Mouse (Mus musculus) CH12.LX (cell line): ENCODE results near the gene Slc17a9. TPM values are rescaled to one million over a fixed set of nuclear protein-coding genes. Genes with fewer than 3 reads are reported as not detected.
A peak's percentile ranks its signal among the peaks of the same experiment; 100 is the strongest.

Experiments
- DNase-seq: peaks from one replicate; pipeline ENCODE4 v3.0.0-alpha.2; 2013; ENCODE audit errors: extremely low read depth
- H3K27ac ChIP-seq: 2 replicates; pipeline ENCODE4 v1.5.1; 2012; ENCODE audit warnings: low read depth, mild to moderate bottlenecking, control low read depth, moderate library complexity; ENCODE audit not compliant: insufficient read depth
- H3K27me3 ChIP-seq: replicated peaks from 2 replicates; pipeline ENCODE3; 2012; ENCODE audit warnings: inconsistent platforms
- H3K36me3 ChIP-seq, 2 experiments: replicated peaks in 1 of 2; 2 replicates each; pipeline versions ENCODE3 to v1.6.1; 2012; ENCODE audit warnings: inconsistent platforms in 1 of 2, low read length in 1 of 2, mild to moderate bottlenecking in 1 of 2, mixed read lengths in 1 of 2, moderate library complexity in 1 of 2; ENCODE audit not compliant: control insufficient read depth in 1 of 2, insufficient read depth in 1 of 2
- H3K4me1 ChIP-seq, 2 experiments: 2 replicates each; pipeline ENCODE4 v1.6.1; 2012; ENCODE audit warnings: inconsistent platforms in 1 of 2, moderate library complexity in 1 of 2; ENCODE audit not compliant: insufficient read depth in 2 of 2, control insufficient read depth in 1 of 2
- H3K4me2 ChIP-seq: 2 replicates; pipeline ENCODE4 v1.6.1; 2012; ENCODE audit warnings: low read depth, mild to moderate bottlenecking, control low read depth; ENCODE audit not compliant: poor library complexity, insufficient read depth, severe bottlenecking
- H3K4me3 ChIP-seq, 3 experiments: fragments of 150-350 bp in 1 of 3; sonication (generic) in 1 of 3; replicated peaks in 1 of 3; 2 replicates each; pipeline versions ENCODE3 to v1.5.1; 2011 to 2012; ENCODE audit warnings: low read depth in 2 of 3, low read length in 2 of 3, mild to moderate bottlenecking in 2 of 3, moderate library complexity in 2 of 3, control low read depth in 1 of 3, improper control_type of control experiment in 1 of 3, inconsistent platforms in 1 of 3, mixed read lengths in 1 of 3; ENCODE audit not compliant: poor library complexity in 1 of 3
- H3K79me2 ChIP-seq: replicated peaks from 2 replicates; pipeline ENCODE4 v1.6.1; 2012; ENCODE audit warnings: mild to moderate bottlenecking, moderate library complexity; ENCODE audit not compliant: control insufficient read depth, poor library complexity, insufficient read depth, severe bottlenecking; ENCODE audit errors: extremely low read depth
- H3K9ac ChIP-seq: 2 replicates; pipeline ENCODE4 v1.6.1; 2012; ENCODE audit warnings: low read depth, mild to moderate bottlenecking, control low read depth, moderate library complexity; ENCODE audit not compliant: insufficient read depth
- H3K9me3 ChIP-seq: replicated peaks from 2 replicates; pipeline ENCODE3; 2012; ENCODE audit warnings: low read length, inconsistent platforms, mixed read lengths
- CHD1 ChIP-seq: IDR thresholded peaks from 2 replicates; pipeline ENCODE4 v1.6.1; 2012; ENCODE audit warnings: low read depth, low read length, improper control_type of control experiment, inconsistent platforms
- E2F4 ChIP-seq: IDR thresholded peaks from 2 replicates; pipeline ENCODE4 v1.6.1; 2011; ENCODE audit warnings: low read depth, low read length, improper control_type of control experiment; ENCODE audit not compliant: insufficient replicate concordance
- EP300 ChIP-seq: IDR thresholded peaks from 2 replicates; pipeline ENCODE4 v1.6.1; 2011; ENCODE audit warnings: low read length, improper control_type of control experiment
- ETS1 ChIP-seq: conservative IDR thresholded peaks from 2 replicates; pipeline ENCODE4 v1.6.1; 2012; ENCODE audit warnings: low read depth, mild to moderate bottlenecking, inconsistent platforms, low read length, improper control_type of control experiment, moderate library complexity
- GABPA ChIP-seq: IDR thresholded peaks from 2 replicates; pipeline ENCODE4 v1.6.1; 2012; ENCODE audit warnings: low read depth, low read length, improper control_type of control experiment, inconsistent platforms; ENCODE audit not compliant: insufficient replicate concordance
- HCFC1 ChIP-seq: IDR thresholded peaks from 2 replicates; pipeline ENCODE4 v1.6.1; 2012; ENCODE audit warnings: low read depth, mild to moderate bottlenecking, inconsistent platforms, low read length, improper control_type of control experiment
- IRF4 ChIP-seq: IDR thresholded peaks from 2 replicates; pipeline ENCODE4 v1.6.1; 2014; ENCODE audit warnings: low read depth, mild to moderate bottlenecking, inconsistent platforms, low read length, improper control_type of control experiment
- JUND ChIP-seq: conservative IDR thresholded peaks from 2 replicates; pipeline ENCODE4 v1.6.1; 2011; ENCODE audit warnings: low read depth, low read length, improper control_type of control experiment
- KAT2A ChIP-seq: IDR thresholded peaks from 2 replicates; pipeline ENCODE4 v1.6.1; 2012; ENCODE audit warnings: low read length, improper control_type of control experiment, inconsistent platforms; ENCODE audit not compliant: insufficient replicate concordance
- MAFK ChIP-seq: IDR thresholded peaks from 2 replicates; pipeline ENCODE4 v1.6.1; 2011; ENCODE audit warnings: low read length, improper control_type of control experiment; ENCODE audit not compliant: insufficient replicate concordance
- NRF1 ChIP-seq: IDR thresholded peaks from 2 replicates; pipeline ENCODE4 v1.6.1; 2014; ENCODE audit warnings: low read depth, mild to moderate bottlenecking, inconsistent platforms, low read length, improper control_type of control experiment, moderate library complexity
- POLR2A ChIP-seq: IDR thresholded peaks from 2 replicates; pipeline ENCODE4 v1.6.1; 2011; ENCODE audit warnings: low read depth, mild to moderate bottlenecking, improper control_type of control experiment, low read length
- POLR2AphosphoS2 ChIP-seq: IDR thresholded peaks from 2 replicates; pipeline ENCODE4 v1.6.1; 2011; ENCODE audit warnings: low read depth, low read length, improper control_type of control experiment
- UBTF ChIP-seq: IDR thresholded peaks from 2 replicates; pipeline ENCODE4 v1.6.1; 2012; ENCODE audit warnings: low read depth, mild to moderate bottlenecking, inconsistent platforms, low read length, improper control_type of control experiment, moderate library complexity
- USF1 ChIP-seq: IDR thresholded peaks from 2 replicates; pipeline ENCODE4 v1.6.1; 2014; ENCODE audit warnings: low read depth, mild to moderate bottlenecking, inconsistent platforms, low read length, improper control_type of control experiment
- USF2 ChIP-seq: conservative IDR thresholded peaks from 2 replicates; pipeline ENCODE4 v1.6.1; 2011; ENCODE audit warnings: low read depth, low read length, improper control_type of control experiment
- ZC3H11A ChIP-seq: IDR thresholded peaks from 2 replicates; pipeline ENCODE4 v1.6.1; 2012; ENCODE audit warnings: low read depth, mild to moderate bottlenecking, inconsistent platforms, low read length, improper control_type of control experiment
- ZKSCAN1 ChIP-seq: IDR thresholded peaks from 2 replicates; pipeline ENCODE4 v1.6.1; 2012; ENCODE audit warnings: low read depth, inconsistent platforms, low read length, improper control_type of control experiment, borderline replicate concordance
- dilution Hi-C: fragments of 300-500 bp; cut with MboI; formaldehyde crosslinking; loops from 2 replicates; pipeline ENCODE4 v1.14.3; 2020; ENCODE audit warnings: low sequenced_read_pairs; ENCODE audit not compliant: extremely low pct_unique_long_range_greater_than_20kb, extremely low pct_ligation_motif_present
- in situ Hi-C: fragments of 300-500 bp; cut with MboI; formaldehyde crosslinking; loops from 3 replicates; pipeline ENCODE4 v1.14.3; 2019; ENCODE audit warnings: low sequenced_read_pairs, low pct_ligation_motif_present, low pct_unique_long_range_greater_than_20kb, mixed read lengths
- polyA plus RNA-seq: library from polyadenylated mRNA; unstranded; fragments of >175 nt; gene quantifications from 2 replicates; pipeline ENCODE4 v1.2.1, GENCODE M21; 2012; ENCODE audit warnings: low read depth; ENCODE audit not compliant: insufficient read length
- total RNA-seq, 2 experiments: library from RNA; depleted of rRNA; stranded (reverse); fragments of 300-350 nt in 1 of 2; fragments of >200 nt in 1 of 2; gene quantifications; 2 replicates each; pipeline ENCODE4 v1.2.3; 2012 to 2014

Slc17a9 gene
- total and polyA plus RNA-seq, 3 experiments: 7.2 to 23.7 (median 13.4) TPM

DNA sequence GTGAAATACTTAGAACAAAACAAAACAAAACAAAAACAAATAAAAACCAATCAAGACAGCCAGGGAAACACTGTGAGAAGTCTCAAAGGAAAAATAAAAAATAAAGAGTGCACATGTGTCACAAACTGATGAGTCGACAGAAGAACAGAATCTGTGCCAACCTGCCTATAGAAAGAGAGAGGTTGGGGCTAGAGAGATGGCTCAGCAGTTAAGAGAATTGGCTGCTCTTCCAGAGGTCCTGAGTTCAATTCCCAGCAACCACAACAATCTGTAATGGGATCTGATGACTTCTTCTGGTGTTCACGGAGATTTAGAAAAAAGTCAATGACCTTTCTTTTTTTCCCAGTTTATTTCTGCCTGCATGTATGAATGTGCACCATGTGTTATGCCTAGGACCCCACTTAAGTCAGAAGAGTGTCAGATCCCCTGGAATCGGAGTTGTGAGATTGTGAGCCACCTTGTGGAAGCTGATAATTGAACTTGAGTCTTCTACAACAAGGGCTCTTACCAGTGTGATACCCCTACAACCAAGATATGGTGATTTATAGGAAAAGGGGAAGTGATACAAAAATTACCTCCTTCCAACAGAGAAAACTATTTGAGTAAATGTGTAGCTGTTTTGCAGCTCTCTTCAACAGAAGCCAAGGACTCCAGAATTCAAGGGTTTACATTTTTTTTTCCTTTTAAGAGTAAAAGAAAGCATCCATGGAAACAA, 21.3 kb upstream of the Slc17a9 start:
- dilution Hi-C loops (no loop called here), in situ Hi-C loops (loop anchor here (25.0 kb wide), 1 partner anchor 658 kb away; the partner anchor contains the start of genes Arfrp1 and Zgpat)
- peaks cover 0 to 22% of the 10 kb centered on the region in 2 experiments for H3K36me3 ChIP-seq
- peaks cover 14 to 71% of the 10 kb centered on the region in 2 experiments for H3K4me1 ChIP-seq
- H3K27me3 ChIP-seq: no peaks in the 10 kb centered on the region
- H3K4me3 ChIP-seq: no peak overlapping the region
- TF ChIP-seq IRF4: 0 out of 2 replicates have a peak, but pooled peaks have one; percentile 22
- no peak for TF ChIP-seq POLR2AphosphoS2
- H3K9me3 ChIP-seq: no peaks in the 10 kb centered on the region
- H3K79me2 ChIP-seq: peaks cover 91% of the 10 kb centered on the region
- no peak overlapping the region for H3K4me2 ChIP-seq
- H3K27ac ChIP-seq: no peak overlapping the region
- no peak overlapping the region for H3K9ac ChIP-seq
- DNase-seq: no peak

DNA sequence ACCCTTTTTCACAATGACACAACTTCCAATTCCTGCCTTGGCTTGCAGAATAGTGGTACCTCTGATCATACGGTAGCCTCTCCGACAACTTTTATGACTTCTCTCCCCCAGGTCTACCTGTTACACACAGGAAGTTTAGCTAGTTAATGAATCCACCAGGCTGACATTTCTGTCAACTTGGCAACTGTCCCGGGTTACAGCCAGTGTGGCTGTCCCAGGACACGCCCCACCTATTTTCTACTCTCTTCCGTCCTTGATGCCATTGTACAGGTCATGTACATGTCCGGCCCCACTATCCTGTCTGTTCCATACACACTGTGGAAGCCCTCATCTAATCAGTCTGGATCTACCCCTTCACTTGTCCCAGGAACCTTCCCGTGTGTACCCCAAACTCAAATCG, 20.5 kb upstream of the Slc17a9 start:
- H3K4me2 ChIP-seq: no peak overlapping the region
- in situ Hi-C loops: loop anchor here (25.0 kb wide), 1 partner anchor 658 kb away; the partner anchor contains the start of genes Arfrp1 and Zgpat
- no peak for TF ChIP-seq HCFC1
- no peak for TF ChIP-seq UBTF
- TF ChIP-seq ETS1: no peak
- TF ChIP-seq NRF1: no peak
- TF ChIP-seq USF2: no peak
- TF ChIP-seq USF1: no peak
- no peak for TF ChIP-seq EP300
- TF ChIP-seq POLR2A: no peak
- TF ChIP-seq E2F4: no peak
- no peak for TF ChIP-seq JUND
- TF ChIP-seq ZC3H11A: no peak
- TF ChIP-seq MAFK: no peak
- no peak for TF ChIP-seq KAT2A
- no peak for TF ChIP-seq GABPA
- no peak for TF ChIP-seq CHD1
- TF ChIP-seq ZKSCAN1: no peak
- no peaks in the 10 kb centered on the region for H3K9me3 ChIP-seq
- H3K4me3 ChIP-seq: no peak overlapping the region
- H3K4me1 ChIP-seq: peaks cover 12 to 64% of the 10 kb centered on the region in 2 experiments
- H3K79me2 ChIP-seq: peaks cover 91% of the 10 kb centered on the region
- peaks cover 0 to 22% of the 10 kb centered on the region in 2 experiments for H3K36me3 ChIP-seq
- DNase-seq: no peak
- H3K27ac ChIP-seq: peak overlapping the region; percentile 50
- H3K27me3 ChIP-seq: no peaks in the 10 kb centered on the region
- H3K9ac ChIP-seq: no peak overlapping the region
- dilution Hi-C loops: no loop called here
